In the genomic region with DNA sequence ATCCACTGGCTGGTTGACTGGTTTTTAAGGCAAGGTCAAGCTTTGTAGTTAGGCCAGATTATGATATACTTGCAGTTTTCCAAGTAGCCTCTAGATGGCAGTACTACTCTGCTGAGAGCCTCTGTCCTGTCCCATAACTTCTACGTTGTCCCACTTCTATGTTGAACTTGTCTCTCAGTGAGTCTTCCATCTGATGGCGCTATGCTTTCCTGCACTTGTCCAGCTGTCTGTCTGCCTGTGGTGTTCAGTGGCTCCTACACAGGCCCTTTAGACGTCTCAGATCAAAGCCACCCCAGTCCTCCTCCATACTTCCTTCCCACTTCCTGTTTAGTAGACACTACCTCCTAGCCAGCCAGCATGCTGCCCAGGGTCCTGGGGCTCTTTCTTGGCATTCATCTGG, we compare ENCODE assay signal across 8 mouse cellular contexts. TPM values are rescaled to one million over a fixed set of nuclear protein-coding genes. Genes with fewer than 3 reads are reported as not detected.
DNase-seq lines count a peak whose midpoint lies in the region; ATAC-seq and TF ChIP-seq lines count a peak whose summit lies in the region.

No protein-coding gene starts in this region.

- H3K9me3 ChIP-seq in forebrain, embryonic 10.5 days: peaks cover 4% of the 10 kb centered on the region; the same call in 1 of the 2 replicates
- H3K9me3 ChIP-seq in forebrain, embryonic 12.5 days: no peaks in the 10 kb centered on the region
- 0 out of 2 replicates have a peak, but pooled peaks cover 6% of the 10 kb centered on the region for H3K9me3 ChIP-seq in heart, embryonic 16.5 days (replicated peaks; ENCODE audit: control insufficient read depth, low read length)
- no peaks in the 10 kb centered on the region for H3K9me3 ChIP-seq in midbrain, embryonic 12.5 days

- peaks cover 54% of the 10 kb centered on the region for H3K36me3 ChIP-seq in forebrain, embryonic 10.5 days (replicated peaks)
- peaks cover 36% of the 10 kb centered on the region for H3K36me3 ChIP-seq in forebrain, embryonic 12.5 days (replicated peaks)
- peaks cover 36% of the 10 kb centered on the region for H3K36me3 ChIP-seq in C2C12 (ENCODE audit: control insufficient read depth, insufficient read depth)
- H3K36me3 ChIP-seq in heart, embryonic 16.5 days (ENCODE audit: control insufficient read depth, insufficient read depth): peaks cover 21% of the 10 kb centered on the region
- H3K36me3 ChIP-seq in midbrain, embryonic 12.5 days: peaks cover 36% of the 10 kb centered on the region

- no peaks in the 10 kb centered on the region for H3K79me2 ChIP-seq in C2C12 (ENCODE audit: control insufficient read depth, insufficient read depth)

- H3ac ChIP-seq in C2C12 (ENCODE audit: control insufficient read depth, insufficient read length, low read depth): no peak overlapping the region

- no peak for ATAC-seq in forebrain, embryonic 12.5 days (ENCODE audit: low FRiP score)
- peak; percentile 23; the same call in 1 of the 2 replicates for ATAC-seq in heart, embryonic 16.5 days (replicated peaks; ENCODE audit: extremely low read depth, insufficient read depth, low FRiP score)
- ATAC-seq in midbrain, embryonic 12.5 days (ENCODE audit: low FRiP score, low read depth): peak; percentile 56; the same call in 1 of the 2 replicates

- H3K27ac ChIP-seq in forebrain, embryonic 10.5 days: no peak overlapping the region
- no peak overlapping the region for H3K27ac ChIP-seq in forebrain, embryonic 12.5 days
- H3K27ac ChIP-seq in heart, embryonic 16.5 days (ENCODE audit: low read length): no peak overlapping the region
- no peak overlapping the region for H3K27ac ChIP-seq in midbrain, embryonic 12.5 days (replicated peaks)

- H3K9ac ChIP-seq in forebrain, embryonic 12.5 days: no peak overlapping the region
- H3K9ac ChIP-seq in heart, embryonic 16.5 days (ENCODE audit: low read length): no peak overlapping the region
- H3K9ac ChIP-seq in midbrain, embryonic 12.5 days (replicated peaks): no peak overlapping the region

- no peaks in the 10 kb centered on the region for H3K4me1 ChIP-seq in forebrain, embryonic 10.5 days
- H3K4me1 ChIP-seq in forebrain, embryonic 12.5 days: no peaks in the 10 kb centered on the region
- peaks cover 13% of the 10 kb centered on the region for H3K4me1 ChIP-seq in heart, embryonic 16.5 days (ENCODE audit: control insufficient read depth, insufficient read depth, low read length)
- no peaks in the 10 kb centered on the region for H3K4me1 ChIP-seq in midbrain, embryonic 12.5 days

- no peaks in the 10 kb centered on the region for H3K79me3 ChIP-seq in C2C12 (ENCODE audit: low read depth)

- DNase-seq in forebrain, embryonic 10.5 days (ENCODE audit: extremely low spot score, low spot score): peak; percentile 29
- DNase-seq in brain, embryonic 14.5 days (ENCODE audit: low read depth): peak; percentile 57
- peak; percentile 38 for DNase-seq in layer of hippocampus, adult 9-10 months (ENCODE audit: low spot score)
- DNase-seq in urinary bladder, postnatal 14 days (ENCODE audit: low spot score): no peak

- no peak for TF ChIP-seq POLR2A in brain, embryonic 14.5 days (IDR thresholded peaks at IDR 0.05; ENCODE audit: borderline replicate concordance, extremely low read depth, insufficient read depth, insufficient read length, poor library complexity, severe bottlenecking)

- WGBS in forebrain, embryonic 10.5 days: 43% methylated on average over 3 of the region's 3 CpGs
- WGBS in forebrain, embryonic 12.5 days: 33% methylated on average over 3 of the region's 3 CpGs
- 19% methylated on average over 3 of the region's 3 CpGs for WGBS in heart, embryonic 16.5 days
- WGBS in midbrain, embryonic 12.5 days: 37% methylated on average over 3 of the region's 3 CpGs

- TF ChIP-seq CTCF in C2C12 (IDR thresholded peaks at IDR 0.05; ENCODE audit: control insufficient read depth, insufficient read depth, insufficient read length): peak; percentile 27
- TF ChIP-seq CTCF in brain, embryonic 14.5 days (IDR thresholded peaks at IDR 0.05; ENCODE audit: borderline replicate concordance, extremely low read depth, insufficient read depth, insufficient read length): peak; percentile 71

- no peaks in the 10 kb centered on the region for H3K27me3 ChIP-seq in forebrain, embryonic 10.5 days (ENCODE audit: poor library complexity, severe bottlenecking)
- no peaks in the 10 kb centered on the region for H3K27me3 ChIP-seq in forebrain, embryonic 12.5 days
- no peaks in the 10 kb centered on the region for H3K27me3 ChIP-seq in C2C12 (ENCODE audit: control insufficient read depth, insufficient read depth, insufficient read length)
- no peaks in the 10 kb centered on the region for H3K27me3 ChIP-seq in heart, embryonic 16.5 days (ENCODE audit: control insufficient read depth, insufficient read depth, low read length)
- H3K27me3 ChIP-seq in midbrain, embryonic 12.5 days: no peaks in the 10 kb centered on the region

- H3K4me3 ChIP-seq in forebrain, embryonic 10.5 days: no peak overlapping the region
- no peak overlapping the region for H3K4me3 ChIP-seq in forebrain, embryonic 12.5 days (replicated peaks)
- no peak overlapping the region for H3K4me3 ChIP-seq in C2C12 (ENCODE audit: insufficient read depth, poor library complexity, severe bottlenecking)
- H3K4me3 ChIP-seq in heart, embryonic 16.5 days (ENCODE audit: low read length): no peak overlapping the region
- no peak overlapping the region for H3K4me3 ChIP-seq in midbrain, embryonic 12.5 days

- H3K4me2 ChIP-seq in forebrain, embryonic 12.5 days: no peak overlapping the region
- no peak overlapping the region for H3K4me2 ChIP-seq in heart, embryonic 16.5 days (ENCODE audit: low read depth, low read length)
- H3K4me2 ChIP-seq in midbrain, embryonic 12.5 days (replicated peaks): no peak overlapping the region

TF ChIP-seq in C2C12, 6 proteins besides CTCF, POLR2A, EP300 and RAD21:
- no peak for TF ChIP-seq MYOD1 (IDR thresholded peaks at IDR 0.05; ENCODE audit: control insufficient read depth, insufficient read length, low read depth)
- TF ChIP-seq MAX (IDR thresholded peaks at IDR 0.05): no peak
- no peak for TF ChIP-seq MYOG (IDR thresholded peaks at IDR 0.05; ENCODE audit: control insufficient read depth, extremely low read depth, insufficient read length)
- no peak for TF ChIP-seq FOSL1 (IDR thresholded peaks at IDR 0.05; ENCODE audit: insufficient read depth, low read length, poor library complexity, severe bottlenecking)
- TF ChIP-seq USF1 (IDR thresholded peaks at IDR 0.05; ENCODE audit: low read depth): no peak
- TF ChIP-seq CEBPB (IDR thresholded peaks at IDR 0.05; ENCODE audit: low read depth): no peak
TF ChIP-seq in C2C12: peak in this region for 0.

RNA-seq across cellular contexts. Expression of a gene that starts 17.6 kb away (rescaled TPM):
- polyA plus RNA-seq in forebrain, embryonic 10.5 days (2016; fragmentation: Nextera tagmentation; extraction: Ambion mirVana): not detected in 2 replicates
- not detected in 2 replicates for polyA plus RNA-seq in forebrain, embryonic 12.5 days (2016; fragmentation: Nextera tagmentation; extraction: Ambion mirVana)
- polyA plus RNA-seq in C2C12 (2012; fragmentation: generic; extraction: Trizol): 0.05 TPM
- 0.04 and 0.09 TPM in 2 replicates for polyA plus RNA-seq in brain, embryonic 14.5 days (2012; rRNA removed)
- polyA plus RNA-seq in heart, embryonic 16.5 days (2015; fragmentation: Nextera tagmentation; extraction: Ambion mirVana): not detected in 2 replicates
- not detected in 2 replicates for polyA plus RNA-seq in midbrain, embryonic 12.5 days (2016; fragmentation: Nextera tagmentation; extraction: Ambion mirVana)

RNA-seq across cellular contexts. Expression of a gene that starts 37.3 kb away (rescaled TPM):
- 0.14 TPM in 1 of 2 replicates, not detected in the other for polyA plus RNA-seq in forebrain, embryonic 10.5 days (2016; fragmentation: Nextera tagmentation; extraction: Ambion mirVana)
- 0.29 TPM in 1 of 2 replicates, not detected in the other for polyA plus RNA-seq in forebrain, embryonic 12.5 days (2016; fragmentation: Nextera tagmentation; extraction: Ambion mirVana)
- polyA plus RNA-seq in C2C12 (2012; fragmentation: generic; extraction: Trizol): 0.14 TPM
- 0.15 and 0.25 TPM in 2 replicates for polyA plus RNA-seq in brain, embryonic 14.5 days (2012; rRNA removed)
- 0.09 and 0.20 TPM in 2 replicates for polyA plus RNA-seq in heart, embryonic 16.5 days (2015; fragmentation: Nextera tagmentation; extraction: Ambion mirVana)
- polyA plus RNA-seq in midbrain, embryonic 12.5 days (2016; fragmentation: Nextera tagmentation; extraction: Ambion mirVana): 0.12 and 0.19 TPM in 2 replicates

RNA-seq across cellular contexts. Expression of a gene that starts 43.6 kb away (rescaled TPM):
- polyA plus RNA-seq in forebrain, embryonic 10.5 days (2016; fragmentation: Nextera tagmentation; extraction: Ambion mirVana): 55.4 and 57.9 TPM in 2 replicates
- 35.5 and 36.0 TPM in 2 replicates for polyA plus RNA-seq in forebrain, embryonic 12.5 days (2016; fragmentation: Nextera tagmentation; extraction: Ambion mirVana)
- polyA plus RNA-seq in C2C12 (2012; fragmentation: generic; extraction: Trizol): 175 TPM
- polyA plus RNA-seq in brain, embryonic 14.5 days (2012; rRNA removed): 79.9 and 85.0 TPM in 2 replicates
- 55.0 and 60.5 TPM in 2 replicates for polyA plus RNA-seq in heart, embryonic 16.5 days (2015; fragmentation: Nextera tagmentation; extraction: Ambion mirVana)
- polyA plus RNA-seq in midbrain, embryonic 12.5 days (2016; fragmentation: Nextera tagmentation; extraction: Ambion mirVana): 30.7 and 35.0 TPM in 2 replicates
